Mouse (Mus musculus) liver, embryonic 14.5 days (tissue): ENCODE results near the gene Lrrc49. TPM values are rescaled to one million over a fixed set of nuclear protein-coding genes. Genes with fewer than 3 reads are reported as not detected.

Experiments
- ATAC-seq: fragments of 200-750 bp; cut with Nextera tagmentation; 2 replicates; pipeline ENCODE4 v1.8.0; 2017; ENCODE audit warnings: moderate number of reproducible peaks, mild to moderate bottlenecking, moderate library complexity; ENCODE audit not compliant: insufficient read depth
- DNase-seq, 3 experiments: peaks; one replicate each; pipeline ENCODE4 v3.0.0-alpha.2; 2012 to 2013; ENCODE audit warnings: low read depth in 3 of 3, low spot score in 3 of 3
- H3K27ac ChIP-seq: fragments of 300-500 bp; sonication (generic); 2 replicates; pipeline ENCODE4 v1.5.1; 2014; ENCODE audit warnings: moderate library complexity, mild to moderate bottlenecking, control low read depth, inconsistent platforms
- H3K27me3 ChIP-seq: fragments of 300-500 bp; sonication (generic); 2 replicates; pipeline ENCODE4 v1.6.1; 2014; ENCODE audit warnings: mild to moderate bottlenecking, low read length, moderate library complexity; ENCODE audit not compliant: control insufficient read depth, insufficient read depth
- H3K36me3 ChIP-seq: fragments of 300-500 bp; sonication (generic); replicated peaks from 2 replicates; pipeline ENCODE4 v1.6.1; 2014; ENCODE audit warnings: low read depth; ENCODE audit not compliant: control insufficient read depth, insufficient read depth
- H3K4me1 ChIP-seq, 2 experiments: fragments of 200-500 bp in 1 of 2; fragments of 300-500 bp in 1 of 2; sonication (generic) in 1 of 2; replicated peaks; 2 replicates each; pipeline ENCODE4 v1.6.1; 2012 to 2014; ENCODE audit warnings: antibody characterized with exemption in 1 of 2, inconsistent platforms in 1 of 2, low read length in 1 of 2; ENCODE audit not compliant: control insufficient read depth in 2 of 2, insufficient read depth in 2 of 2
- H3K4me2 ChIP-seq: fragments of 300-500 bp; sonication (generic); 2 replicates; pipeline ENCODE4 v1.6.1; 2014; ENCODE audit warnings: low read depth, mild to moderate bottlenecking, control low read depth, moderate library complexity
- H3K4me3 ChIP-seq, 2 experiments: fragments of 200-500 bp in 1 of 2; fragments of 300-500 bp in 1 of 2; sonication (generic) in 1 of 2; 2 replicates each; pipeline ENCODE4 v1.5.1; 2012 to 2014; ENCODE audit warnings: low read depth in 2 of 2, low read length in 2 of 2, mild to moderate bottlenecking in 2 of 2, control low read depth in 1 of 2, inconsistent platforms in 1 of 2, moderate library complexity in 1 of 2; ENCODE audit not compliant: insufficient read depth in 1 of 2
- H3K9ac ChIP-seq: fragments of 300-500 bp; sonication (generic); replicated peaks from 2 replicates; pipeline ENCODE4 v1.6.1; 2014; ENCODE audit warnings: mild to moderate bottlenecking, control low read depth, moderate library complexity
- H3K9me3 ChIP-seq: fragments of 300-500 bp; sonication (generic); 2 replicates; pipeline ENCODE4 v1.6.1; 2016; ENCODE audit warnings: low read length, mixed read lengths; ENCODE audit not compliant: control insufficient read depth
- CTCF ChIP-seq: IDR thresholded peaks from 2 replicates; pipeline ENCODE4 v1.5.1; 2016; ENCODE audit warnings: antibody characterized with exemption, low read depth, control low read depth
- EP300 ChIP-seq: IDR thresholded peaks from 2 replicates; pipeline ENCODE4 v1.6.1; 2016; ENCODE audit warnings: antibody characterized with exemption, low read depth
- WGBS: fragments of 180-500 bp; shearing (Covaris S2); extraction: QIAGEN DNeasy Blood & Tissue Kit; methylation state at CpG from one replicate; pipeline ENCODE4 v1.1.7; 2014; ENCODE audit not compliant: insufficient replicate concordance; 5-methylcytosine and 5-hydroxymethylcytosine counted together
- polyA plus RNA-seq, 2 experiments: library from polyadenylated mRNA; depleted of rRNA in 1 of 2; stranded (reverse) in 1 of 2; unstranded in 1 of 2; fragments of >200 nt; fragmentation: Nextera tagmentation in 1 of 2; extraction: Ambion mirVana in 1 of 2; gene quantifications; 2 replicates each; pipeline versions ENCODE4 v1.2.1 to v1.2.3; 2012 to 2014

Lrrc49 gene
- polyA plus RNA-seq, 2 experiments = 0.54 to 0.72 TPM

DNA sequence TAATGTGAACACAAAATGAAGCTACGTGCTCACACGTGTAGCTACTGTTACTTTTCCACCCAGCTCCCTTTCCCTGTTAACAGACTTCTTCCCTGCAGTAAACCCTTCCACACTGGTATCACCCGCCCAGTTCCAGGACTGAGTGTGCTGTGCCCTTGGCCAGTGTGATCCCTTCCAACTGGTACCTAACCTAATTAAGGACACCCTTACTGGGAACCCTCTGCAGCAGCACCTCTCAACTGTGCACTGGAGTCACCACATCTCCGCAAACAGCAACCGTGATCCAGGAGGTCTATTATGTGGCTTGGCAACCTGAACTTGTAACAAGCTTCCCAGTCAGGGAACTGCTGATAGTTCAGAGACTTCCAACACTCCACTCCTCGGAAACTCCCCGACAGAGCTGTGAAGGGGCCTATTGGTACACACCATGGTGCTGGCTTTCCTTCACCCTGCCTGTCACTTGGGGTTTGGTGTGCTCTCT is 61.6 kb downstream of the Lrrc49 start:
- no peak for ATAC-seq
- H3K9me3 ChIP-seq = no peaks in the 10 kb centered on the region
- H3K27me3 ChIP-seq = no peaks in the 10 kb centered on the region
- no peak overlapping the region for H3K27ac ChIP-seq
- no peak overlapping the region for H3K4me3 ChIP-seq
- DNase-seq = no peak
- no peaks in the 10 kb centered on the region for H3K4me1 ChIP-seq
- no peak overlapping the region for H3K4me2 ChIP-seq
- no peak overlapping the region for H3K9ac ChIP-seq
- WGBS = 66% methylated on average over 7 of the region's 7 CpGs
- TF ChIP-seq CTCF (no peak), EP300 (no peak)
- H3K36me3 ChIP-seq = no peaks in the 10 kb centered on the region

DNA sequence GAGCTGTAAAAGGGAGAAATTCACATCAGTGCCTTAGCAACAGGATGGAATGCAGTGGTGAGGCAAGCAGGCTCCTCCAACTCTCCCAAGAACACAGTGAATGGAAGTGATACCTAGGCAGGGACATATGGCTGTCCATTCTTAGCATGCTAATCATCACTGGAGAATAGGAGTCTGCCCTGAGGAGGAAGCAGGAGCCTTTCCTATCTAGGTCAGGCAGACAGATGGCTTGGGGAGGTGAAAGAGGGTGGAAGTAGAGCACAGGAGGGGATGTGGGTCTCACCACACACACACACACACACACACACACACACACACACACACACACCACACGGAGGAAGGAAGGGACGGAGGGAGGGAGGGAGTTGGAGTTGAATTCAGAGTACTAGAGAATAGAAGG is 62.1 kb downstream of the Lrrc49 start:
- no peak for TF ChIP-seq CTCF
- no peak for TF ChIP-seq EP300
- no peak overlapping the region for H3K4me3 ChIP-seq
- ATAC-seq (no peak), DNase-seq (no peak)
- H3K4me1 ChIP-seq = no peaks in the 10 kb centered on the region
- WGBS = 21% methylated on average over 2 of the region's 2 CpGs
- no peaks in the 10 kb centered on the region for H3K36me3 ChIP-seq
- H3K27ac ChIP-seq = no peak overlapping the region
- H3K27me3 ChIP-seq = no peaks in the 10 kb centered on the region
- no peak overlapping the region for H3K9ac ChIP-seq
- H3K9me3 ChIP-seq = no peaks in the 10 kb centered on the region
- H3K4me2 ChIP-seq = no peak overlapping the region

DNA sequence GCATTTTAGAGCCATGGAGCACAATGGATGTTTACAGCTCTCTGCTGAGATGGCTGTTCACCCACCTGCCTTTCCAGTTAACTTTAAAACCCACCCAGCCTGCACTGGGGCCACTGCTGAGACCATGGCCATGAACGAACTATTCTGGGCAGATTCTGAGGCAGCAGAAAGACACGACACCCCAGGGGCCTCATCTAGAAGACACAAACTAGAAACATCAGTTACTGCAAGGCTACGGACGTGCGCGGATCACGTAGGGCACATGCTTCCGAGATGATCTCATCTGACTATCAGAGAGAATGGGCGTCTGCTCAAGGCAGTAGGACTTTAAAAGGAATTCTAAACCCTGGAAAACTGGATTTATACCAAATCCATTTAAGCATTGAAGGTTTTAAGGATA is 71.0 kb downstream of the Lrrc49 start:
- TF ChIP-seq CTCF (no peak), EP300 (no peak)
- Histone ChIP-seq H3K9me3 (no peaks in the 10 kb centered on the region), H3K9ac (no peak overlapping the region), H3K4me2 (no peak overlapping the region), H3K4me1 (no peaks in the 10 kb centered on the region), H3K36me3 (no peaks in the 10 kb centered on the region), H3K4me3 (no peak overlapping the region), H3K27ac (no peak overlapping the region), H3K27me3 (no peaks in the 10 kb centered on the region)
- 75% methylated on average over 9 of the region's 9 CpGs for WGBS
- no peak for DNase-seq
- no peak for ATAC-seq

DNA sequence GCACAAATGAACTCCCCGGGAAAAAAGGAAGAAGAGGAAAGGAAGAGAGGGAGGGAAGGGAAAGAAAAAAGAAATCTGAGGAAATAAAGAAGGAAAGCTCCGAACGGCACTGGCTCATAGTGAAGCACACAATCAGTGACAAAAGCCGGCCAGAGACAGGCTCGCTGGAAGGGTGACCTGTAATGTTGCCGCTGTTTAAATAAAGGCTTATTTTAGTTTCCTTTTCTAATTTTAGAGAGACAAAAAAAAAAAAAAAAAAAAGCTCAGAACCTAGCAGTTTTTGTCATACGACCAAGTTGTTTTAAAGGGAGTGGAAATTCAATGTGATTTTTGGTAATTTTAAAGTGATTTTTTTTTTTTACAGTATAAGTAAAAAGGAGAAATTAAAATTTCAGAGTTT is 71.6 kb downstream of the Lrrc49 start:
- ATAC-seq = no peak
- H3K4me2 ChIP-seq = no peak overlapping the region
- H3K4me3 ChIP-seq = no peak overlapping the region

DNA sequence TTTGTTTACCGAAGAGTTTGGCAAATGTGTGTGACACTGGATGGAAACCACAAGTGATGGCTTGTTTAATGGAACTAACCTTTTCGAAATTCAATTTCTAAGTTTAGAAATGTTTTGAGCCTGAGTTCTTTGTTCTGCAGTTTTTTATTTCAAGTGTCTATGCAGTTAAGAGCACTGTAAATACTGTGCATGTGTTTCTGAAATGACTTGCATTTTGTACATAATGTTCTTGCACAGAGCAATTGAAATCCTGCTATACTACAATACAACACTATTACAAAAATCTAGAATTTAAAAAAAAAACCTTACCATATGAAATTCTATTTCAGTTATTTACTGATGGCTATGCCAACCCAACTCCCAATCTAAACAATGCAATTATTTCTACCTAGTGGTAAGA is 75.7 kb downstream of the Lrrc49 start:
- no peak overlapping the region for H3K4me2 ChIP-seq
- ATAC-seq = no peak
- H3K4me1 ChIP-seq = no peaks in the 10 kb centered on the region
- H3K9me3 ChIP-seq = no peaks in the 10 kb centered on the region
- no peak overlapping the region for H3K27ac ChIP-seq
- H3K4me3 ChIP-seq = no peak overlapping the region
- H3K27me3 ChIP-seq = no peaks in the 10 kb centered on the region
- no peak for TF ChIP-seq CTCF
- TF ChIP-seq EP300 = no peak
- WGBS = 49% methylated on average over 2 of the region's 2 CpGs
- no peak overlapping the region for H3K9ac ChIP-seq
- no peaks in the 10 kb centered on the region for H3K36me3 ChIP-seq
- DNase-seq = no peak

More for the DNA sequence above, 71.6 kb downstream of the Lrrc49 start:
- Histone ChIP-seq H3K27ac (no peak overlapping the region), H3K36me3 (no peaks in the 10 kb centered on the region), H3K9ac (no peak overlapping the region), H3K4me1 (no peaks in the 10 kb centered on the region), H3K27me3 (no peaks in the 10 kb centered on the region), H3K9me3 (no peaks in the 10 kb centered on the region)
- 62% methylated on average over 7 of the region's 7 CpGs for WGBS
- no peak for DNase-seq
- TF ChIP-seq EP300 = no peak
- no peak for TF ChIP-seq CTCF
